Mouse (Mus musculus): ENCODE measurements around the gene Aspg.

The Aspg gene

GRCm38 (mm10) chr12:112106541-112106971, at the start of gene Aspg:
TSS of gene Aspg (plus strand) at chr12:112106679.
- no peak for DNase-seq (ENCODE audit: low spot score in 2 of 2)

- DNase-seq (ENCODE audit: low spot score in 2 of 2) = peak; percentile 30 to 52
These were observed 28.8 kb upstream of the Aspg start for GRCm38 (mm10) chr12:112077651-112078050.

GRCm38 (mm10) chr12:112079911-112080310, 26.6 kb upstream of the Aspg start:
- DNase-seq (ENCODE audit: low spot score in 2 of 2) = no peak

- DNase-seq (ENCODE audit: low spot score in 2 of 2) = no peak
These were observed 25.6 kb upstream of the Aspg start for GRCm38 (mm10) chr12:112080911-112081310.

GRCm38 (mm10) chr12:112082241-112082640, 24.2 kb upstream of the Aspg start:
- no peak for DNase-seq (ENCODE audit: low spot score in 2 of 2)

GRCm38 (mm10) chr12:112086250-112086649, 20.2 kb upstream of the Aspg start:
- no peak for DNase-seq (ENCODE audit: low spot score in 2 of 2)

GRCm38 (mm10) chr12:112086726-112087125, 19.8 kb upstream of the Aspg start:
- no peak for DNase-seq (ENCODE audit: low spot score in 2 of 2)

- no peak for DNase-seq (ENCODE audit: low spot score in 2 of 2)
These were observed 17.7 kb upstream of the Aspg start for GRCm38 (mm10) chr12:112088609-112089324.

GRCm38 (mm10) chr12:112091054-112091453, 15.4 kb upstream of the Aspg start:
- peak in 1 of 2 experiments; percentile 22 for DNase-seq (ENCODE audit: low spot score in 2 of 2)

GRCm38 (mm10) chr12:112094261-112094880, 12.1 kb upstream of the Aspg start:
- no peak for DNase-seq (ENCODE audit: low spot score in 2 of 2)

- no peak for DNase-seq (ENCODE audit: low spot score in 2 of 2)
These were observed 10.3 kb upstream of the Aspg start for GRCm38 (mm10) chr12:112096051-112096732.

GRCm38 (mm10) chr12:112096733-112097117, 9.8 kb upstream of the Aspg start:
- no peak for DNase-seq (ENCODE audit: low spot score in 2 of 2)

- DNase-seq (ENCODE audit: low spot score in 2 of 2) = no peak
These were observed 6.4 kb upstream of the Aspg start for GRCm38 (mm10) chr12:112100106-112100505.

GRCm38 (mm10) chr12:112101045-112101444, 5.4 kb upstream of the Aspg start:
- DNase-seq (ENCODE audit: low spot score in 2 of 2) = no peak

- DNase-seq (ENCODE audit: low spot score in 2 of 2) = no peak
These were observed 3.3 kb upstream of the Aspg start for GRCm38 (mm10) chr12:112103179-112103578.

GRCm38 (mm10) chr12:112104890-112105289, 1.6 kb upstream of the Aspg start:
- DNase-seq (ENCODE audit: low spot score in 2 of 2) = no peak

- DNase-seq (ENCODE audit: low spot score in 2 of 2) = no peak
These were observed 1.2 kb downstream of the Aspg start for GRCm38 (mm10) chr12:112107685-112108084.

GRCm38 (mm10) chr12:112108696-112109445, 2.4 kb downstream of the Aspg start:
- DNase-seq (ENCODE audit: low spot score in 2 of 2) = no peak

- DNase-seq (ENCODE audit: low spot score in 2 of 2) = no peak
These were observed 3.2 kb downstream of the Aspg start for GRCm38 (mm10) chr12:112109701-112110100.

GRCm38 (mm10) chr12:112111323-112111722, 4.8 kb downstream of the Aspg start:
- no peak for DNase-seq (ENCODE audit: low spot score in 2 of 2)

GRCm38 (mm10) chr12:112112235-112112634, 5.8 kb downstream of the Aspg start:
- no peak for DNase-seq (ENCODE audit: low spot score in 2 of 2)

Measured in spleen, postnatal 14 days (tissue).